Mouse (Mus musculus) small intestine, adult 2 months (tissue): Measurements from ENCODE around the gene Rbm20.

Source experiments
- CTCF ChIP-seq: fragments of 200-500 bp; IDR thresholded peaks from 2 replicates; pipeline ENCODE4 v1.5.1; 2012; ENCODE audit warnings: low read depth, mild to moderate bottlenecking, control low read depth, inconsistent platforms, low read length, moderate library complexity, mixed read lengths; ENCODE audit not compliant: insufficient replicate concordance, insufficient read length; ENCODE audit errors: extremely low read depth
- POLR2A ChIP-seq: fragments of 200-500 bp; IDR thresholded peaks from 2 replicates; pipeline ENCODE4 v1.6.1; 2012; ENCODE audit warnings: low read depth, mild to moderate bottlenecking, control low read depth, inconsistent platforms, low read length, moderate library complexity

DNA sequence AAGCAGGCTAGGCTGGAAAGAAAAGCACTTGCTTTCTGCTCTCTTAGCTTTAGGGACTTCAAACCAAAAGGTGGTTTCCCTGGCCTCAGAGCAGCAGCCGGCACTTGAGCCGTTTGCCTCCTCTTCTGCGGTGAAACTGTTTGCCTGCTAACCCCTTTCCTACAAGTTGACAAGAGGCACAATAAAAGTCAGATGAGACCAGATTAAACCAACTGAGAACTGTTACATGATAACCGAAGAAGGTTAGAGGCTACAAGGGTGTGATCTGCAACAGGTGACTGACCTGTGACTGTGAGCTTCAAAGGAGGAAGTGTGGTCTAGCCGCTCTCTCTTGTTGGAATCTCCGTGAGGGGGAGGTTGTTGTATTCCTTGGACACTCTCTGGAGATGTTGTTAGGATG, 194.4 kb downstream of the Rbm20 start:
- no peak for TF ChIP-seq CTCF
- no peak for TF ChIP-seq POLR2A
